Mouse (Mus musculus) C2C12 (cell line): ENCODE data around the gene Cacna1e. TPM values are rescaled to one million over a fixed set of nuclear protein-coding genes. Genes with fewer than 3 reads are reported as not detected.

Experiments
- H3K27me3 ChIP-seq: one replicate; pipeline ENCODE4 v1.6.1; 2011; ENCODE audit not compliant: control insufficient read depth, insufficient read depth, insufficient read length
- H3K36me3 ChIP-seq: one replicate; pipeline ENCODE4 v1.6.1; 2011; ENCODE audit not compliant: control insufficient read depth, insufficient read depth
- H3K4me3 ChIP-seq: one replicate; pipeline ENCODE4 v1.5.1; 2011; ENCODE audit warnings: mild to moderate bottlenecking, control low read depth; ENCODE audit not compliant: poor library complexity, insufficient read depth, severe bottlenecking
- H3K79me2 ChIP-seq: one replicate; pipeline ENCODE4 v1.6.1; 2011; ENCODE audit not compliant: control insufficient read depth, insufficient read depth
- H3K79me3 ChIP-seq: one replicate; pipeline ENCODE4 v1.6.1; 2011; ENCODE audit warnings: low read depth, control low read depth
- H3ac ChIP-seq: one replicate; pipeline ENCODE3; 2011; ENCODE audit warnings: low read depth; ENCODE audit not compliant: control insufficient read depth, insufficient read length
- CEBPB ChIP-seq: IDR thresholded peaks from one replicate; pipeline ENCODE4 v1.6.1; 2011; ENCODE audit warnings: low read depth, mild to moderate bottlenecking, control low read depth, moderate library complexity
- CTCF ChIP-seq: IDR thresholded peaks from one replicate; pipeline ENCODE4 v1.5.1; 2011; ENCODE audit not compliant: control insufficient read depth, insufficient read depth, insufficient read length
- FOSL1 ChIP-seq: IDR thresholded peaks from one replicate; pipeline ENCODE4 v1.8.0; 2011; ENCODE audit warnings: mild to moderate bottlenecking, low read length; ENCODE audit not compliant: poor library complexity, insufficient read depth, severe bottlenecking
- MAX ChIP-seq: IDR thresholded peaks from one replicate; pipeline ENCODE4 v1.6.1; 2011; ENCODE audit warnings: mild to moderate bottlenecking, control low read depth
- MYOD1 ChIP-seq: IDR thresholded peaks from one replicate; pipeline ENCODE4 v1.6.1; 2011; ENCODE audit warnings: low read depth; ENCODE audit not compliant: control insufficient read depth, insufficient read length
- MYOG ChIP-seq: IDR thresholded peaks from one replicate; pipeline ENCODE4 v1.6.1; 2011; ENCODE audit not compliant: control insufficient read depth, insufficient read length; ENCODE audit errors: extremely low read depth
- USF1 ChIP-seq: IDR thresholded peaks from one replicate; pipeline ENCODE4 v1.6.1; 2011; ENCODE audit warnings: low read depth, mild to moderate bottlenecking, control low read depth, moderate library complexity
- long read RNA-seq, 2 experiments: library from polyadenylated mRNA; unstranded; transcript quantifications; one replicate each; pipeline ENCODE4 v2.0.0; 2019 to 2020
- polyA plus RNA-seq: library from polyadenylated mRNA; unstranded; fragments of >200 nt; fragmentation: generic; extraction: Trizol; gene quantifications from one replicate; pipeline ENCODE4 v1.2.1, GENCODE M21; 2012; ENCODE audit warnings: missing spikeins

The Cacna1e gene
- polyA plus RNA-seq = not detected
- long read RNA-seq, experiment 1 = 0 reads
- long read RNA-seq, experiment 2 = 0 reads

DNA sequence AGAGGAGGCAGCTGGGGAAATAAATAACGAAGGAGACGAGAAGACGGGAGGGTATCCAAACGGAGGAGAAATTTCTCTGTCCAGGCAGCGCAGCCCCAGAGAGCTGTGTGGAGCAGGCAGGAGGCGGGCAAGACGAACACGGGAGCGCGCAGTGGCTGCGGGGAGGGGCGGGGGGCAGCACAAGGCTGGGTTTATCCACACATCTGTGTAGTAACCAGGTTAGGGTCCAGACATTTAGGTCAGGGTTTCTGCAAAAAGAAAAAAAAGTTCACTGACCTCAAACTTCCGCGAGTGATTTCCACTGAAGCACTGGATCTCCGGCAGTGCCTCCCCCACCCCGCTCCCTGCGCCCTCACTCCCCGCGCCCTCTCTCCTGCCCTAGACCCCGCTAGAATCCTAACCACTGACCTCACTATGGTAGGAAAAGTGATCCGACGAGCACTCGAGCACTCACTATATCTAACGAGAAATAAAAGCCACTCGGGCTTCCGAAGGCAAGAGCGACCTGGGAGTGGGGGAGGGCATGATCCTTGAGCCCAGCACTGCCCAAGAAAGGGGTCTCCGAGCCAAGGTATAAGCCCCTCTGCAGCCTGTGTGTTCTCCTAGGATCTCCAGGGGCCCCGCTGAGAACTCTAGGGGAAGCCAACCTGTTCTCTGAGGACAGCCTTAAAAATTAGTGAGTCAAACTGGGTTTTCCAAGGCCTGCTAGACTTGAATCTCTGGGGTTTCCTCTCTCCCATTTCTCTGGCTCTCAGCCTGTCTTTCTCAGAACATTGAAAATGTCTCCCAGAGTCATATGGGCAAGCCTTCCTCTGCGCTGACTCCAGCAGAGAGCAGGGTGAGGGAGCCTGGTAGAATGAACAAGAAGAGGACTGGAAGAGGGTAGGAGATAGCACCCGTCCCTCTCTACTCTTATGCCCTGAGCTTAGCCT, at the start of gene Cacna1e:
Gene Cacna1e (minus strand): TSS at position 227 of the 932 bp plus-strand sequence.
- no peaks in the 10 kb centered on the region for H3K36me3 ChIP-seq
- no peak within 1 kb of the TSS for H3ac ChIP-seq
- peaks cover 47% of the 10 kb centered on the region for H3K27me3 ChIP-seq
- H3K79me2 ChIP-seq = no peaks in the 10 kb centered on the region
- TF ChIP-seq MYOG (no peak), CEBPB (no peak), USF1 (no peak), CTCF (no peak), MYOD1 (no peak), FOSL1 (no peak), MAX (no peak)
- H3K79me3 ChIP-seq = no peaks in the 10 kb centered on the region
- H3K4me3 ChIP-seq = no peak within 1 kb of the TSS

DNA sequence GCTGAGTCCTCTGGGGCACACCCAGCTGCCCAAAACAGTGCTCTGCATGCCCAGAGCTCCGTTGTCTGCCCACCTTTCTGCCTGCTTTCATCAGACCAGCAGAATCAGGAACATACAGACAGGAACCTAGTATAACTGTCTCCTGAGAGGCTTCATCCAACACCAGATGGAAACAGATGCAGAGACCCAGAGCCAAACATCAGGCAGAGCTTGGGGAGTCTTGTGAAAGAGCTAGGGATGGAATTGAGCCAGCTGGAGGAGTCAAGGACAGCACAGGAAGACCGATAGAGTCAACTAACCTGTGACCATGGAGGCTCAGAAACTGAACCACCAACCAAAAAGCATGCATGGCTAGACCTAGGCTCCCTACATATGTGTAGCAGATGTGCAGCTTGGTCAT, 34.1 kb upstream of the Cacna1e start:
- Histone ChIP-seq H3K79me2 (no peaks in the 10 kb centered on the region), H3K79me3 (no peaks in the 10 kb centered on the region), H3K4me3 (no peak overlapping the region), H3ac (no peak overlapping the region), H3K27me3 (peaks cover 3% of the 10 kb centered on the region), H3K36me3 (no peaks in the 10 kb centered on the region)
- TF ChIP-seq MYOD1 (no peak), USF1 (no peak), MYOG (no peak), FOSL1 (no peak), MAX (no peak), CTCF (no peak), CEBPB (no peak)

DNA sequence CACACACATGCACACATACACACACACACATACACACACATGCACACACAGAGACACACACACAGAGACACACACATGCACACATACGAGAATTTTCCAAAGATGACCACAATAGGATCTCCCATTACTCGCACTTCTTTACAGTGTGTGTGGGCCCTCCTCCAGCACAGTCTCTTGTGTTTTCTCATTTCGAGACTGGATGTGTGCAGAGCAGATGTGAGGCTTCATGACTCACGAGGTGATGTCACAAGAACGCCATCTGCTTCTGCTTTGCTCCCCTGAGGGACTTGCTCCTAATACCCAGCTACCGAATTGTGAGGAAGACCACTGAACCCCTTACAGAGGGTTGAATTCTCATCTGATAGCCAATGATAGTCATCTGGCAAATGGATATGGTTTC, 33.1 kb upstream of the Cacna1e start:
- H3K79me3 ChIP-seq = no peaks in the 10 kb centered on the region
- TF ChIP-seq MAX (no peak), MYOD1 (no peak), FOSL1 (no peak), CEBPB (no peak), USF1 (no peak), MYOG (no peak), CTCF (no peak)
- H3K36me3 ChIP-seq = no peaks in the 10 kb centered on the region
- no peaks in the 10 kb centered on the region for H3K79me2 ChIP-seq
- H3ac ChIP-seq = no peak overlapping the region
- H3K4me3 ChIP-seq = no peak overlapping the region
- H3K27me3 ChIP-seq = peaks cover 6% of the 10 kb centered on the region

DNA sequence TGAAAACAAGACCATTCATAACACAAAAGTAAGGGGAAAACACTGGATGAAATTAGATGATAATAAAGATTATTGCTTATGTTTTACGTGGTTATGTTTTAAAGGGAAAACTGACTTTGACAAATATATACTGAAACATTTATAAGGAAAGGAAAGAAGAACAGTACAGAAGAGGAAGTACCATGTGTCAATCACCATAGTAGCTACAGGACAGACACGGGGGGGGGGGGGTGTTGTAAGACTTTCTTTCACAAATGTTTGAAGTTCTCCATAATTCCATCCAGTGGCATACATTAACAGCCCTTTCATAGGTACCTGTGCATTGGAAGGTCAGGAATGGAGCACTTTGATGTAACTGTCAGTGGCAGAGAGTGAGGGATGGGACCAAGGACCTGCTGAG, 25.3 kb upstream of the Cacna1e start:
- Histone ChIP-seq H3K79me3 (no peaks in the 10 kb centered on the region), H3ac (no peak overlapping the region), H3K36me3 (no peaks in the 10 kb centered on the region), H3K79me2 (no peaks in the 10 kb centered on the region), H3K27me3 (peaks cover 3% of the 10 kb centered on the region), H3K4me3 (no peak overlapping the region)
- no peak for TF ChIP-seq MYOD1
- no peak for TF ChIP-seq CEBPB
- TF ChIP-seq FOSL1 = no peak
- no peak for TF ChIP-seq USF1
- no peak for TF ChIP-seq MYOG
- no peak for TF ChIP-seq MAX
- TF ChIP-seq CTCF = no peak

DNA sequence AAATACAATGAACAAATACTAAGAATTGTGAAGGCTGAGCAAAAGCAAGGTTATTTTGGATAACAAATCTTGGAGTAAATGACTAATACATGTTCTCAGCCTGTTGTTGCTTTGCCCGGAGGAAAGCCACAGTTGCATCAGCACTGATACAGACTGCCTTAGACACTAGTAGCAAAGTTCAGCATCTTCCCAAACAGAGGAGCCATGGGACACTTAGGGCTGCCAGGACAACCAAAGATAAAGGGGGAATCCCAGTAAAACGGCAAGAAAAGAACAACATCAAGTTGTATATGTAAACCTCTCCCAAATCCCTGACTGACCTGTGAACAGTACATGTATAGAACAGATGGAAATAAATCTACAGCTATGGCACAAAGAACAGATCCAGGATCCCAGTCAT, 13.1 kb upstream of the Cacna1e start:
- no peaks in the 10 kb centered on the region for H3K79me2 ChIP-seq
- no peaks in the 10 kb centered on the region for H3K79me3 ChIP-seq
- no peaks in the 10 kb centered on the region for H3K27me3 ChIP-seq
- TF ChIP-seq CTCF (no peak), MYOG (no peak), MAX (no peak), FOSL1 (no peak), USF1 (no peak), MYOD1 (no peak), CEBPB (no peak)
- no peak overlapping the region for H3ac ChIP-seq
- H3K36me3 ChIP-seq = no peaks in the 10 kb centered on the region
- no peak overlapping the region for H3K4me3 ChIP-seq

DNA sequence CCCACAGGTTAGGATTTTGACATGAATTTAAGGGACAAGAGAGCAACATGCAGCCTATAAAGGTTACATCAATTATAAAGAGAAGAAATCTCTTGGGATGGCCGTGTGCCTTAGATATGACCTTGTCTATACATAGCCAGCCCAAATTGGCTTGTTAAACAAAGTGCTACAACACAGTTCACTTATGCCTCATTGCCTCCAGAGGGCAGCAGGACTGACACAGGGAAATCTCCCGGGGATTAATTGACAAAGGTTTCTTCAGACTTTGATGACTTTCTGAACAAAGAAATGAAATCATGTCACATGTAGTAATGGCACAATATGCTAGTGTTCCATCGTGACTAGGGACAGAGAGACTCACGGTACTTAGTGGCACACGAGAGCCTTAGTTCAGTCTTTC, 5.9 kb upstream of the Cacna1e start:
- no peak overlapping the region for H3ac ChIP-seq
- peaks cover 25% of the 10 kb centered on the region for H3K27me3 ChIP-seq
- H3K36me3 ChIP-seq = no peaks in the 10 kb centered on the region
- TF ChIP-seq CEBPB (no peak), MAX (no peak), MYOD1 (no peak), MYOG (no peak), CTCF (no peak), FOSL1 (no peak), USF1 (no peak)
- H3K4me3 ChIP-seq = no peak overlapping the region
- H3K79me2 ChIP-seq = no peaks in the 10 kb centered on the region
- H3K79me3 ChIP-seq = no peaks in the 10 kb centered on the region
